Mouse (Mus musculus): Measurements from ENCODE around the gene Cib4. TPM values are rescaled to one million over a fixed set of nuclear protein-coding genes. Genes with fewer than 3 reads are reported as not detected.

Gene Cib4
- not detected in 2 replicates for polyA plus RNA-seq (2015; fragmentation: Nextera tagmentation; extraction: Ambion mirVana)

DNA sequence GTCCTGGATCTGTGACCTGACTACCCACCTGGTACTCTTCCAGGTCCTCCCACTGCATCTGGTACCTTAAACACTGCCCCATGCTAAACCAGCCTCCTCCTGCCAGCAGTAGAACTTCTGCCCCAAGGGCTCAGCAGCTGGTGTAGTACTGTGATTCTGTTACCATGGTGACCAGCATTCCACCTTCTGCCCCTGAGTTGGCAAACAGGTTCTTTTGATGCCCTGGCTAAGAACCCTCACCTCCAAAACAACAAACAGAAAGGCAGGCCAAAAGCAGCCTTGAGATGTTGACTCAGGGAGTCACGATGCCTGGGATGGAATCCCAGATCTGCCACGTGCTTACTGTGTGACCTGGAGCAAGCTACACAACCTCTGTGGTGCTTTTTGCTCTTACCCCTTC lies at the start of gene Cib4:
TSS of gene Cib4 (minus strand) at position 139 of the 400 bp plus-strand sequence.
- Histone ChIP-seq H3K9me3 (no peaks in the 10 kb centered on the region), H3K36me3 (no peaks in the 10 kb centered on the region), H3K27me3 (replicated peaks) (no peaks in the 10 kb centered on the region), H3K27ac (no peak within 1 kb of the TSS), H3K4me3 (replicated peaks) (no peak within 1 kb of the TSS), H3K9ac (no peak within 1 kb of the TSS), H3K4me2 (replicated peaks) (no peak within 1 kb of the TSS), H3K4me1 (replicated peaks) (no peaks in the 10 kb centered on the region)
- 38% methylated on average over 2 of the region's 2 CpGs for whole genome bisulfite sequencing
- no peak for ATAC-seq

DNA sequence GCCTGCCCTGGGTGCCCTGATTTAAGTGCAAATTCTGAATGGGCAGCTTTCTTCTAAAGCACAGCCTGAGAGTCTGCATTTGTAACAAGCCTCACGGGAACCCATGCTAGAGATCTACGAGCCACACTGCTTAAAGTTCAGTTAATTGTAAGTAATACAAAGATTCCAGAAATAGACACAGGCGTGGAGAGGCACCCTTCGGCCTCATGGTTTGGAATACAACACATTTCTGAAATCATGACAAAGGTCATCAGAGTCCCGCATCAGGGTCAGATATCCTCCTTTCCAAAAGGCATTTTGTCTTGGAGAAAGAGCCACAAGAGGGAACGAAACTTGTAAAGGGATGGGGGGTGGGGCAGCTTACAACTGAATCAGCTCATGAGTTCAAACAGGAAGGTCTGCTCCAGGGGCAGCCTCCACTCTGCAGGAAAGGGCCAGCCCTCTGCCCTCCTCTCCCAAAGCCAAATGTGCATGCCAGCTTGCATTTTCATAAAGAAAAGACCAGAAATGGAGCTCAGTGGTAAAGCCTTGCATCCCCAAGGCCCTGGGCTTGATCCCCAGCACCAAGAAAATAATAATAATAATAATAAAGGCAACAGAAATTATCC lies 49.4 kb upstream of the Cib4 start:
- H3K27me3 ChIP-seq (replicated peaks) = no peaks in the 10 kb centered on the region
- H3K36me3 ChIP-seq = no peaks in the 10 kb centered on the region
- peaks cover 34% of the 10 kb centered on the region for H3K4me1 ChIP-seq (replicated peaks)
- no peak overlapping the region for H3K9ac ChIP-seq
- no peak overlapping the region for H3K4me2 ChIP-seq (replicated peaks)
- H3K27ac ChIP-seq = 0 out of 2 replicates have a peak overlapping the region, but pooled peaks have one; percentile 0
- H3K4me3 ChIP-seq (replicated peaks) = no peak overlapping the region
- no peaks in the 10 kb centered on the region for H3K9me3 ChIP-seq
- ATAC-seq = no peak
- 56% methylated on average over 6 of the region's 6 CpGs for WGBS

- H3K27ac ChIP-seq = 0 out of 2 replicates have a peak overlapping the region, but pooled peaks have one; percentile 33
- no peaks in the 10 kb centered on the region for H3K36me3 ChIP-seq
- 0 out of 2 replicates have a peak overlapping the region, but pooled peaks have one; percentile 1 for H3K4me2 ChIP-seq (replicated peaks)
- no peaks in the 10 kb centered on the region for H3K9me3 ChIP-seq
- H3K4me1 ChIP-seq (replicated peaks) = peaks cover 40% of the 10 kb centered on the region
- WGBS = 29% methylated on average over 10 of the region's 10 CpGs
- peak; percentile 18; the same call in 1 of the 2 replicates for ATAC-seq
- H3K4me3 ChIP-seq (replicated peaks) = no peak overlapping the region
- H3K9ac ChIP-seq = no peak overlapping the region
- peaks cover 6% of the 10 kb centered on the region for H3K27me3 ChIP-seq (replicated peaks)
Observed at GRCm38 (mm10) chr5:30593811-30594504, 48.3 kb upstream of the Cib4 start.

DNA sequence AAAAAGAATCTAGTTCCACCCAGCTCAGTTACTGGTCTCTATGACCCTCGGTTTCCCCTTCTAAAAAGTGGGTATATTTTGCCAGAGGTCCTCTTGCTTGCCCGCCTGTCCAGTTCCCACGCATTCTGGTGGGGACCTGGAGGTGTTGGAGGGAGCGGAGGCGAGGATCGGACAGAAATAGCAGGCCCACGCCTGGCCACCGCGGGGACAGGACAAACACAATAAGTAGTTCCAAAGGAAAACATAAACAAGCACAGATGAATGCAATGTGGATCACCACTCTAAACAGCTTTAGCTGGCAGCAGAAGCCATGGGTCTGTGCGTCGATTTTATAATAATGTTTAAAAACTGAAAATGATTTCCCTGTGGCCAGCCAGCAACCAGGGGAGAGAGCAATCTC lies 47.7 kb upstream of the Cib4 start:
- H3K27me3 ChIP-seq (replicated peaks) = peaks cover 11% of the 10 kb centered on the region
- no peak overlapping the region for H3K4me3 ChIP-seq (replicated peaks)
- H3K36me3 ChIP-seq = no peaks in the 10 kb centered on the region
- no peak for ATAC-seq
- 0 out of 2 replicates have a peak overlapping the region, but pooled peaks have one; percentile 1 for H3K4me2 ChIP-seq (replicated peaks)
- peak overlapping the region; percentile 38; the same call in 1 of the 2 replicates for H3K27ac ChIP-seq
- no peak overlapping the region for H3K9ac ChIP-seq
- H3K9me3 ChIP-seq = no peaks in the 10 kb centered on the region
- peaks cover 46% of the 10 kb centered on the region for H3K4me1 ChIP-seq (replicated peaks)
- 74% methylated on average over 11 of the region's 11 CpGs for WGBS

DNA sequence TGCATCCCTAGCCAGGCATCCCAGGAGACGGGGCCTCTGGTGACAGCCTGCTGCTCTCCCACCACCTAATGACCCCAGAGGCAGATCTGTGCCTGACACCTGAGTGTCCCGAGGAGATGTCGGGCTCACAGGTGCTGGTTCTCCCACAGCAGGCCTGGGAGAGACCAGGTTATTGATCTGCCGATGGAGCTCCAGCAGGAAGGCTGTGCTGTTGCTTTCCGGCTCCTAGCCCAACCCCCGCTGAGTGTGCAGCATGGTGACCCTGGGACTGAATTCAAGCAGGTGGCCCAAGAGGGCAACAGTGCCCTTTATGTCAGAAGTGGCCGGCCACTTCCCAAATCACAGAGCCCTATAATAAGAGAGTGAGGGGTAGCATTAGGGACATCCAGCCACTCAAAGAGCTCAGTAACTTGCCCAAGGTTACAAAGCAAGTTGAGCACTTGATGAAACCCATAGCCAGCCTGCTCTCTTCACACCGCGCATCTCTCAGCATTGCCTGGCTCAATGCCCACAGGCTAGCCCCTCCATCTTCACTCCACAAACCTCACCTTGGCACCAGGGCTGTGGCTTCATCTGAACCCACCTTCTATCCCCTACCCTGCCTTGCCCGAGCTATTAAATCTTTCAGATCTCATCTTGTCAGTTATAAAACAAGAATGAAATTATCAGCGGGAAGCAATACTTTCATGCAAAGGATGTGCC lies 46.8 kb upstream of the Cib4 start:
- peak overlapping the region; percentile 3; the same call in 1 of the 2 replicates for H3K4me2 ChIP-seq (replicated peaks)

GRCm38 (mm10) chr5:30591786-30592185 lies 46.1 kb upstream of the Cib4 start:
- no peak overlapping the region for H3K4me3 ChIP-seq (replicated peaks)
- no peak overlapping the region for H3K9ac ChIP-seq
- peaks cover 17% of the 10 kb centered on the region for H3K27me3 ChIP-seq (replicated peaks)
- no peak overlapping the region for H3K27ac ChIP-seq
- H3K4me2 ChIP-seq (replicated peaks) = no peak overlapping the region
- WGBS = 78% methylated on average over 8 of the region's 8 CpGs
- H3K9me3 ChIP-seq = no peaks in the 10 kb centered on the region
- H3K4me1 ChIP-seq (replicated peaks) = peaks cover 50% of the 10 kb centered on the region
- ATAC-seq = no peak
- no peaks in the 10 kb centered on the region for H3K36me3 ChIP-seq

More for the DNA sequence above, 46.8 kb upstream of the Cib4 start:
- 79% methylated on average over 11 of the region's 11 CpGs for whole genome bisulfite sequencing
- H3K27ac ChIP-seq = no peak overlapping the region
- no peak overlapping the region for H3K9ac ChIP-seq
- H3K36me3 ChIP-seq = no peaks in the 10 kb centered on the region
- no peak overlapping the region for H3K4me3 ChIP-seq (replicated peaks)
- H3K4me1 ChIP-seq (replicated peaks) = peaks cover 50% of the 10 kb centered on the region
- H3K9me3 ChIP-seq = no peaks in the 10 kb centered on the region
- ATAC-seq = no peak
- peaks cover 14% of the 10 kb centered on the region for H3K27me3 ChIP-seq (replicated peaks)

DNA sequence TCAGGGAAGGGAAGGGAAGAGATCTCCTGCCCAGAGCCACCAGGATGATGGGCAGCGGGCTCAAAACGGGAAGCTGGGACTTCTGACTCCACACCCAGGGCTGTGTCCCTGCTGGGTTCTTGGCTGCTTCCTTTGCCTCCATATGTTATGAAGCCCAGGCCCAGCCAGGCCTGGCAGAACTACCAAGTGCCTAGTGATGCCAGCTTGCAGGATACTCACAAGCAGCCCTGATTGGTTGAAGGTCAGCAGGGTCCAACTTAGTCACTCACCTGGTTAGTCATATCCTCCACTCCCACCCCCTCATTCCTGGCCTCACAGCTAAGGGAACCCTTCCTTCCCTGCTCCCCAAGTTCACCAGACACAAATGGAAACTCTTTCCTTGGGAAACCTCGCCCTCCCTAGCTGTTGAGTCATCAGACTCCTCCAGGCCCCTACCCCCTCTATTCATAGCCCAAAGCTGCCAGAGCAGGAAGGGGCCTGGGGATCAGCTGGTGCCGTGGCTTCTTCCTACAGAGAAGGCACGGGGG lies 45.6 kb upstream of the Cib4 start:
- WGBS = 60% methylated on average over 5 of the region's 5 CpGs
- peak overlapping the region; percentile 90 for H3K4me2 ChIP-seq (replicated peaks)
- H3K9ac ChIP-seq = no peak overlapping the region
- ATAC-seq = no peak
- H3K4me3 ChIP-seq (replicated peaks) = no peak overlapping the region
- H3K9me3 ChIP-seq = no peaks in the 10 kb centered on the region
- H3K36me3 ChIP-seq = no peaks in the 10 kb centered on the region
- H3K27me3 ChIP-seq (replicated peaks) = peaks cover 22% of the 10 kb centered on the region
- peaks cover 50% of the 10 kb centered on the region for H3K4me1 ChIP-seq (replicated peaks)
- H3K27ac ChIP-seq = no peak overlapping the region

DNA sequence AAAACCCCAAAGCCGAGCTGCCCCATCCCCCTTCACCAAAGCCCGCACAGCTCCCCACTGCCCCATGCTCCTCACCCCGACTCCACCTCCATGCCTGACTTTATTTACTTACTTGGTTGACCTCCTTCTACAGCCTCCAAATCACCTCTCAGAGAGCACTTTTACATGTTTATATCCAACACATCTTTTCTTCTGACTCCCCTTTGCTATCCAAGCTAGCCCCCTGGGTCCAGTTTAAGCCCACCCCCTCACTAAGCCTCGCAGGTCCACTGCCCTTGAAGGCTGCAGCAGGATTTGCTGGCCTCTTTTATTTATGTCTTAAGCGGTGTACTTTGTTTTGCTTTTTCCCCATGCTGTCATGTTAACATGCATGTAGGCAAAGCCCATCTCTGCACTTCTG lies 44.6 kb upstream of the Cib4 start:
- H3K4me1 ChIP-seq (replicated peaks) = peaks cover 49% of the 10 kb centered on the region
- peak overlapping the region; percentile 57 for H3K4me3 ChIP-seq (replicated peaks)
- H3K9ac ChIP-seq = no peak overlapping the region
- H3K27me3 ChIP-seq (replicated peaks) = peaks cover 26% of the 10 kb centered on the region
- peak overlapping the region; percentile 90 for H3K4me2 ChIP-seq (replicated peaks)
- no peaks in the 10 kb centered on the region for H3K9me3 ChIP-seq
- H3K36me3 ChIP-seq = no peaks in the 10 kb centered on the region
- no peak overlapping the region for H3K27ac ChIP-seq
- no peak for ATAC-seq
- 65% methylated on average over 5 of the region's 5 CpGs for WGBS

DNA sequence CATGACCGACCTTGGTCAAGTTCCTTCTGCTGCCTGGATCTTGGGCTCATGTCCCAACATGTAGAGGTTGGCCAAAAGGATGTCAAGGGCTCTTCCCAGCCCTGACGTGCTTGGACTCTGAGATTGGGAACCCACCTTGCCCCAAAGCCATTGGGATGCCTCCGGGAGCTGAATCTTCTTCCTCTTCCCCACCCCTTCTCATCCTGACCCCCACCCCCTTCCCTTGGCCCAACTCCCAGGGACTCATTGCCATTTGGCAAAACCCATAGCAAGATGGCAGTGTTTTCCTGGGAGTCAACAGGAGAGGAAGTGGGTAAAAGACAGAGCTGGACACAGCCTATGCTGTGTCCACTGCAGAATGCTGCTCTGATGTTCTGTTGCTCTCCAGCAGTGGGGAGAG lies 43.9 kb upstream of the Cib4 start:
- Histone ChIP-seq H3K27ac (no peak overlapping the region), H3K4me3 (replicated peaks) (peak overlapping the region; percentile 57), H3K9ac (no peak overlapping the region), H3K4me2 (replicated peaks) (peak overlapping the region; percentile 90), H3K4me1 (replicated peaks) (peaks cover 45% of the 10 kb centered on the region), H3K27me3 (replicated peaks) (peaks cover 26% of the 10 kb centered on the region), H3K9me3 (no peaks in the 10 kb centered on the region), H3K36me3 (no peaks in the 10 kb centered on the region)
- WGBS = 64% methylated on average over 3 of the region's 3 CpGs
- ATAC-seq = no peak

DNA sequence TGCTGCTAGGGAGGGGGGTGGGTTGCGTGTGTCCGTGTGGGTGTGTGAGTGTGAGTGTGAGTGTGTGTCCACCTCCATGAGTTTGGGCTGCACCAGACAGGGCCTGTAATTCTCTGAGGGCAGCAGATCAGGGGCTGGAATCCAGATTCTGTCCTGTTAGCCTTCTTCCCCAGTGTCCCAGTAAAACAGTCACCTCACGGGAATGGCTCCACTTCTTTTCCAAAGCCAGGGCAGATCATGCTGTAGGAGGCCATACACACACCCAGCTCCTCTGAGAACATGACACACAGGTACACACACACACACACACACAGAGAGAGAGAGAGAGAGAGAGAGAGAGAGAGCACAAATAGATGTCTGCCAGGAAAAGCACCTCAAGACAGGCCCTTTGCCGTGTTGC lies 43.4 kb upstream of the Cib4 start:
- Histone ChIP-seq H3K4me2 (replicated peaks) (peak overlapping the region; percentile 90), H3K36me3 (no peaks in the 10 kb centered on the region), H3K4me3 (replicated peaks) (peak overlapping the region; percentile 57), H3K4me1 (replicated peaks) (peaks cover 40% of the 10 kb centered on the region), H3K27me3 (replicated peaks) (peaks cover 26% of the 10 kb centered on the region), H3K27ac (no peak overlapping the region), H3K9me3 (no peaks in the 10 kb centered on the region), H3K9ac (peak overlapping the region; percentile 59)
- ATAC-seq = no peak
- WGBS = 36% methylated on average over 4 of the region's 4 CpGs

- no peaks in the 10 kb centered on the region for H3K36me3 ChIP-seq
Observed at GRCm38 (mm10) chr5:30588301-30588968, 42.8 kb upstream of the Cib4 start.

More at GRCm38 (mm10) chr5:30588301-30588968, 42.8 kb upstream of the Cib4 start:
- WGBS = under 1% methylated on average over 70 of the region's 70 CpGs
- Histone ChIP-seq H3K4me2 (replicated peaks) (peak overlapping the region; percentile 90), H3K9ac (peak overlapping the region; percentile 59), H3K4me1 (replicated peaks) (peaks cover 34% of the 10 kb centered on the region), H3K27ac (peak overlapping the region; percentile 80), H3K4me3 (replicated peaks) (peak overlapping the region; percentile 57), H3K27me3 (replicated peaks) (peaks cover 26% of the 10 kb centered on the region), H3K9me3 (no peaks in the 10 kb centered on the region)
- ATAC-seq = peak; percentile 42
